ENCODE assay signal across 14 mouse cellular contexts in the genomic region with DNA sequence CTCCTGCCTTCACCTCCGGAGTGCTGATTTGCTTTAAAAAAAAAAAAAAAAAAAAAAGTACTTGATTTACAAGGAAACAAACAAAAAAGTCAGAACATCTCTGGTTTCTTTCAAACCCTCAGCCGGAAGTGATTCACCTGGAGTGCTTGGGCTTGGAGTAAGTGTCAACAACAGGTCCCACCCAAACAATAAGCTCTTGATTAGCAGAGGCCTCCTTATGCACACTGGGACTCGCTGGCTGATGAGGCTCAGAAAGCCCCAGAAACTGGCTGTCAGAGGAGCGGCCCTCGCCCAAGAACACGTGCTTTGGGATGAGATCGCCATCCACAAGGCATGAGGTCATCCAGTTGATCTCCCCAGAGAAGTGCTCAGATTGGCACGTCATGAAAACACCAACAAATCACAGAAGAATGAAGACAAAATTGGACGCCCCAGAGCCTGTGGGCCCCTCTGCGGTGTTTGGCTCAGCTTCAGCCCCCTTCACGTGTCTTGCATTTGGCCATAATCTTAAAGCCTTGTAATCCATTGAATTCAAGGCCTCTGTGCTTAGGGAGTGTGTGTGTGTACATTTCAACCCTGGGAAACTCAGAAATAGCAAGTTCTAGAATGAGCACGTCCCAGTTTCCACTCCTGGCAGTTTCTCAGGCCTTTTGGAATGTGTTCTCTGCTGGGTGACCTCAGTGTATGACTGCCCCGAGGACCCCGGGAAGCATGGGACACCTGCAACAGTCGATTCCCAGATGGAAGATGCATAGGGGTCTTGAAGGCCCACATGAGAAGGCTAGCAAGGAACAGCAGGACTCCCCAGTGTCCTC.
DNase-seq lines count a peak whose midpoint lies in the region; ATAC-seq and TF ChIP-seq lines count a peak whose summit lies in the region.
"Had no signal": no experiment of that assay in that cellular context is flagged by ENCODE, and none has a peak within 500 bp of the region (broad histone marks: within the 10 kb centered on the region; RNA-seq: fewer than 3 reads in every experiment).

No protein-coding gene starts in this region.

- no peak overlapping the region for H3K4me3 ChIP-seq in heart, embryonic 10.5 days
- H3K4me3 ChIP-seq in limb, embryonic 14.5 days (replicated peaks; ENCODE audit: low read length) = no peak overlapping the region
- H3K4me3 ChIP-seq: lung, embryonic 15.5 days; myocyte had no signal

- no peaks in the 10 kb centered on the region for H3K36me3 ChIP-seq in heart, embryonic 10.5 days
- no peaks in the 10 kb centered on the region for H3K36me3 ChIP-seq in limb, embryonic 14.5 days (ENCODE audit: control insufficient read depth, insufficient read depth, low read length)
- H3K36me3 ChIP-seq: lung, embryonic 15.5 days had no signal

- intact Hi-C loops in left cerebral cortex, postnatal 14 days (cut with DNase I) = no loop called here

- H3K9ac ChIP-seq in limb, embryonic 14.5 days (ENCODE audit: low read depth, low read length, severe bottlenecking) = no peak overlapping the region
- H3K9ac ChIP-seq: lung, embryonic 15.5 days had no signal

- 77% methylated on average over 15 of the region's 15 CpGs for WGBS in heart, embryonic 10.5 days
- WGBS in limb, embryonic 14.5 days = 65% methylated on average over 15 of the region's 15 CpGs

- ATAC-seq in limb, embryonic 14.5 days (ENCODE audit: low FRiP score, low read depth) = peak; percentile 83

- DNase-seq in heart, adult 18-20 months = peak; percentile 65 to 74
- DNase-seq in heart, embryonic 10.5 days (ENCODE audit: low spot score) = no peak
- peak; percentile 32 for DNase-seq in fibroblast of lung, adult 2 months (ENCODE audit: low read depth)
- DNase-seq in heart, adult 9 months (ENCODE audit: low spot score in 2 of 2) = peak; percentile 73 to 86
- peak; percentile 76 for DNase-seq in limb, embryonic 14.5 days (ENCODE audit: low spot score)
- no peak for DNase-seq in adrenal gland, adult 2 months
- no peak for DNase-seq in left cerebral cortex, postnatal 14 days (ENCODE audit: low spot score in 2 of 2)
- DNase-seq in embryo, embryonic 10.5 days (ENCODE audit: low spot score) = no peak
- DNase-seq: adrenal gland, postnatal 10 days; cerebellum, postnatal 36 days; kidney, postnatal 14 days; layer of hippocampus, postnatal 36 days had no signal

- no peak overlapping the region for H3K27ac ChIP-seq in heart, embryonic 10.5 days
- no peak overlapping the region for H3K27ac ChIP-seq in limb, embryonic 14.5 days (replicated peaks; ENCODE audit: low read depth, low read length)
- H3K27ac ChIP-seq: lung, embryonic 15.5 days had no signal

- H3K9me3 ChIP-seq in heart, embryonic 10.5 days = no peaks in the 10 kb centered on the region
- no peaks in the 10 kb centered on the region for H3K9me3 ChIP-seq in limb, embryonic 14.5 days (ENCODE audit: control insufficient read depth, low read length)
- H3K9me3 ChIP-seq: lung, embryonic 15.5 days had no signal

- no peak for TF ChIP-seq POLR2A in limb, embryonic 14.5 days (IDR thresholded peaks at IDR 0.05; ENCODE audit: borderline replicate concordance, extremely low read depth, insufficient read depth, insufficient read length)

- H3K27me3 ChIP-seq in heart, embryonic 10.5 days (ENCODE audit: insufficient read depth, poor library complexity, severe bottlenecking) = no peaks in the 10 kb centered on the region
- no peaks in the 10 kb centered on the region for H3K27me3 ChIP-seq in limb, embryonic 14.5 days (ENCODE audit: control insufficient read depth, insufficient read depth, low read length)
- H3K27me3 ChIP-seq: lung, embryonic 15.5 days had no signal

- H3K4me2 ChIP-seq in limb, embryonic 14.5 days (replicated peaks; ENCODE audit: low read depth, low read length, severe bottlenecking) = no peak overlapping the region
- H3K4me2 ChIP-seq: lung, embryonic 15.5 days had no signal

- H3K4me1 ChIP-seq in heart, embryonic 10.5 days = peaks cover 6% of the 10 kb centered on the region; the same call in 1 of the 2 replicates
- no peaks in the 10 kb centered on the region for H3K4me1 ChIP-seq in limb, embryonic 14.5 days (ENCODE audit: control insufficient read depth, insufficient read depth, low read length)
- H3K4me1 ChIP-seq: lung, embryonic 15.5 days had no signal

Comparison
In these comparisons a context has a peak if more than half of its experiments do, and no peak if none do; other contexts are left out.
1. DNase-seq: peak in heart, adult 18-20 months (2 of 2), fibroblast of lung, adult 2 months (single experiment), heart, adult 9 months (2 of 2) and limb, embryonic 14.5 days (single experiment); none in heart, embryonic 10.5 days (single experiment), adrenal gland, adult 2 months (single experiment), left cerebral cortex, postnatal 14 days (0 of 2) and embryo, embryonic 10.5 days (single experiment).